Mouse (Mus musculus): Measurements from ENCODE around the gene C1s1.
"Not testable (repeated sequence)": the region's sequence is repeated elsewhere in the genome, so short reads cannot be mapped to it uniquely, and the experiment has no call there.

Gene C1s1

DNA sequence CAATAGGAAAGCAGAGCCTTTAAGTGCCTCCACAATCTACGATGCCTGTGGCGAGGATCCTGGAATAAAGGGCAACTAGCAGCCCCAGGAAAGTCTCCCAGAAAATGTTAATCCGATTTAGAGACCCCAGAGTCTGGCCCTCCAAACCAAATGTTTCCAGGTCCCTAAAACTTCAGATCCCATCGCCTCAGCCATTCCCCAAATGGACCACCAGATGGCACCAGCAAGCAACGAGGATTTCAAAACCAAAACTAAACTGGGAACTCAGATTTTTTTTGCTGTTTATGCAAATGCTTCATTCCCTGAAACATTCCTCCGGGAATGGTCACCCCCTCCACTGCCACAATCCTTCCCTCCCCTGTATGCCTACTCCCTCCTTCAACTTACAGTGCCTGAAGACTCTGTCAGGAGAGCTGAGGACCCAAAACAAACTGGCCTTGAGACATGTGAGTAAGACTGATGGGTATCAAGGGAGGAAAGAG lies 29.8 kb downstream of the C1s1 start, which contains the start of gene C1ra:
TSS of gene C1ra (plus strand) at position 51 of the 482 bp plus-strand sequence.
- DNase-seq (ENCODE audit: low read depth), result peak; percentile 70

DNA sequence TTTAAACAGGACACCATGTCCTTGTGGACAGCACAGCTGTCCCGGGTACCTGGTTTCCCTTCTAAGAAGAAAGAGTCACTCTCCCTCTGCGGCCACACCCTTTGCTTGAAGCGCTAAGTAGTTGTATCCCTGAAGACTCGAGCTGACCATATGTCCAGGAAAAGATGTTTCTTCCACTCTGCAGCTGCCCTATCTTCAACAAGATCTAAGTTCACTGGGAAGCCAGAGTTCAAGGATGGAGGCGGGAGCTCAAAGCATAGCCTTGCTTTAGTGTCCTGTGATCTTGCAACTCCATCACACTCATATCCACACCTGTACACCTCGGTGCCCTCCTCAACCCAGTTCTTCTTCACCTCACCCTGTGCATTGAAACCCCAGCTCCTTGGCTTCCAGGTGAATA lies 30.2 kb downstream of the C1s1 start:
- DNase-seq (ENCODE audit: low read depth), result no peak

- DNase-seq (ENCODE audit: low read depth), result not testable (repeated sequence)
Observed at GRCm38 (mm10) chr6:124509192-124509591, 33.0 kb downstream of the C1s1 start.

DNA sequence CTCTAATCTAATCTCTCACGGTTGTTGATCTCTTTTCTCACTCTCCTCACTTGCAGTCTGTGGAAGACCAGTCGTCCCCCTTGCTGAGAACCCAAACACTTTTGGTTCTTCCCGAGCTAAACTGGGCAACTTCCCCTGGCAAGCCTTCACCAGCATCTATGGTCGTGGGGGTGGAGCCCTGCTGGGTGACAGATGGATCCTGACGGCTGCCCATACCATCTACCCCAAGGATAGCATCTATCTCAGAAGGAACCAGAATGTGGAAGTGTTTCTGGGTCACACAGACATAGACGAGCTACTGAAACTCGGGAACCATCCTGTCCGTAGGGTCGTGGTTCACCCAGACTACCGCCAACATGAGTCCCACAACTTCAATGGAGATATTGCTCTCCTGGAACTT lies 33.9 kb downstream of the C1s1 start:
- no peak for DNase-seq (ENCODE audit: low read depth)

GRCm38 (mm10) chr6:124506991-124507390 lies 35.2 kb downstream of the C1s1 start:
- DNase-seq (ENCODE audit: low read depth), result no peak

- DNase-seq (ENCODE audit: low read depth), result no peak
Observed at GRCm38 (mm10) chr6:124505028-124505427, 37.1 kb downstream of the C1s1 start.

DNA sequence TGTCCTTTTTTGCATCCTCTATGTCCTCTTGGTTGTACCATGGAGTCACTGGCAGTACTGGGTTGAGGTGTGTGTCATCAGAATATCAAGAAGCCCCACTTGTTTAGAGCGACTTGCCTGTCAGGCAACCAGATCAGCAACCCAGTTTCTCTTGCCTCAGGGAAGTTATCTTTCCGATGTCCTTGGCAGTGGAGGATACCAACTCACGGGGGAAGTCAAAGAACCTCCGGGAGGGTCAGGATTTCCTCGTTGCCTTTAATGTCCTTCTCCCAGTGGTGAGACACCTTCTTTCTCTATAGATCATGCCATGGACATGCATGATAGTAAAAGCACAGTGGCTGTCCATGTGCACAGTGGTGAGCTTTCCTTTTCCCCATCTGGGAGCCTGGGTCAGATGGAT lies 40.1 kb downstream of the C1s1 start:
- no peak for DNase-seq (ENCODE audit: low read depth)

DNA sequence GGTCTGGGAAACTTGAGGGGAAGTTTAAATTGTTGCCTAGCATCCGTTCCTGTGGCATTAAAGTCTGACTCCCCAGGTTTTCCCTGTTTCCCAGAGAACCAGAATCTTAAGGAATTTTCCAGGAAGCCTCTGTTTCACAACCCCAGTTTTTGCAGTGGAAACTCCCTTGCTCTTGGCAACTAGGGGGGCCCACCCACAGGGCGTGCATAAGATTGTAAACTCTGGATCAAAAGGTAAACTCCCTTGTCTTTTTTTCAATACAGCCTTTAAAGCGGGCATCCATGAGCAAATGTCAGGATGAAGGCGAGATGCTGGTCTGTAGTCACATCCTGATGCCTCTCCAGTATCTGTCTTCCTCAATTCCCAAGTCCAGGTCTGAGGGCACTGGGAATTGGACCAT lies 40.7 kb downstream of the C1s1 start:
- DNase-seq (ENCODE audit: low read depth), result no peak

- DNase-seq (ENCODE audit: low read depth), result no peak
Observed at GRCm38 (mm10) chr6:124499914-124500566, 42.1 kb downstream of the C1s1 start.

DNA sequence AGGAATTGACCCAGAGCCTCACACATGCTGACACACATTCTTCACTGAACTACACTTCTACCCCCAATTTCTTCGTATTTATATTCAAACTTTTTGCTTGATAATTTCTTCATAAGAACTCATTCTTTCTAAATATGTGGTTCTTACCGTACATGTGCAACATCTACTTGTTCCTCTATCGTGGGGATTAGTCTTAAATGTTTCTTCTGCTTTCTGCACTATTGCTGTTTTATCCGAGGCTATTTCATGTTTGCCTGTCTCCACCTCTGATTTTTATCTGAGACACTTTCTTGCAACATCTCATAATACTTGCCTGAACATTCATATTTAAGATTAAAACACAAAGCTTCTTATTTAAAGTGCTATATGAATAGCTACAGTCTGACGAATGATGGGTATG lies 46.1 kb downstream of the C1s1 start:
- no peak for DNase-seq (ENCODE audit: low read depth)

GRCm38 (mm10) chr6:124493886-124494285 lies 48.3 kb downstream of the C1s1 start:
- no peak for DNase-seq (ENCODE audit: low read depth)

DNA sequence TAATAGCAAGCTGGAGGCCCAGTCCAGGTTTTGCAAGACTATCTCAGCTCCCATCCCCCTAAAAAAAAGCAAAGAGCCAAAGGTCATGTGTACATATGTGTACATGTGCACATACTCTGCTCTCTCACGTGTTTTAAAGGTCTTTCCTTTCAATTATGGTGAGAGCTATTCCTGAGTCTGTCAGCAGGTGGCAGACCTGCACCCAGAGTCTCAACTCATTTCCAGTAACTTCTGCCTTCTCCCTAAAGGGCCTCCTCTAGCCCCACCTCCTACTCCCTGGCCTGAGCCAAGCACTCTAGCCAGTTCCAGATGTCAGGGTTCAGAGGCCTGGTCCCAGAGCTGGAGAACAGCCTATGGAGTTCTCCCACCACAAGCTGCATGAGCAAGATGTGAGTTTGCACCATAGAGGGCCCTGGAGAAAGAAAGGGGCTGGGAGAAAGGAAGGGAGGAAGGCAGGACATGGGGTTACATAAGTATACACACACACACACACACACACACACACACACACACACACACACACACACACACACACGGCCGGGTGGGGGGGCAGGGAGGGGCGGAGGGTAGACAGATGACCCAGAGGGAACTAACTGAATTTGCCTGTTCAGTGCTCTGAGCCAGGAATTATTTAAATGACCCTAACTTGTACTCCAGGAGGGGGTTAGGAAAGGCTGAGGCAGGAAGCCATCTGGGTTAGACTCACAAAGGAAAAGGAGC lies 49.2 kb downstream of the C1s1 start, which contains the start of gene C1rl:
TSS of gene C1rl (plus strand) at position 272 of the 720 bp plus-strand sequence.
- DNase-seq (ENCODE audit: low read depth), result peak; percentile 70

- no peak for DNase-seq (ENCODE audit: low read depth)
Observed at GRCm38 (mm10) chr6:124491427-124491826, 50.7 kb downstream of the C1s1 start.

- DNase-seq (ENCODE audit: low read depth), result no peak
Observed at GRCm38 (mm10) chr6:124488952-124489351, 53.2 kb downstream of the C1s1 start.

- DNase-seq (ENCODE audit: low read depth), result no peak
Observed at GRCm38 (mm10) chr6:124487509-124487908, 54.6 kb downstream of the C1s1 start.

GRCm38 (mm10) chr6:124485414-124486144 lies 56.6 kb downstream of the C1s1 start:
- no peak for DNase-seq (ENCODE audit: low read depth)

- DNase-seq (ENCODE audit: low read depth), result no peak
Observed at GRCm38 (mm10) chr6:124484851-124485250, 57.3 kb downstream of the C1s1 start.

- not testable (repeated sequence) for DNase-seq (ENCODE audit: low read depth)
Observed at GRCm38 (mm10) chr6:124483831-124484230, 58.3 kb downstream of the C1s1 start.

- DNase-seq (ENCODE audit: low read depth), result peak; percentile 58
Observed at GRCm38 (mm10) chr6:124481571-124481970, 60.6 kb downstream of the C1s1 start.

All from induced T-regulatory cell, adult 2 months (primary cell).